Mouse (Mus musculus) cortical plate, adult 2 months (tissue): ENCODE data around the gene Nin.

Experiments
- CTCF ChIP-seq: fragments of 200-500 bp; IDR thresholded peaks from 2 replicates; pipeline ENCODE4 v1.5.1; 2011; ENCODE audit warnings: mild to moderate bottlenecking, control low read depth, low read length; ENCODE audit not compliant: insufficient read depth; ENCODE audit errors: extremely low read depth
- POLR2A ChIP-seq: fragments of 200-500 bp; IDR thresholded peaks from 2 replicates; pipeline ENCODE4 v1.6.1; 2011; ENCODE audit warnings: mild to moderate bottlenecking, low read length, control low read depth; ENCODE audit not compliant: insufficient read depth; ENCODE audit errors: extremely low read depth

DNA sequence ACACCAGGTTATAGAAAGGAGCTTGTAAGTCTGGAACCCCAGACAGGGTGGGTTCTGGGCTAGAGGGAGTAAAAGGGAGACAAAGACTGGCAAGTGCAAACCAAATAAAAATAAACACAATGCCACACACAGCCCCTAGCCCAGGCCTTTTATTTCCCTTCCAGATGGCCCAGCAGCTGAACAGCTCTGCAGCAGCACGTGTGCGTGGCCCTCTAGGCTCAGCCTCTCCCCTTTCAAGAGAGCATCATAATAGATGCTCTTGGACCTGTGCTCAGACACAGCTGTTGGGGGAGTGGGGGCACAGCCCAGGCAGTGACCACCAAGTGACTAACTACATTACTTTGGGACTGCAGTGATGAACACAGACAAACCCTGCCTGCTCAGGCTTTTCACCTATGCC, 5.4 kb downstream of the Nin start:
- TF ChIP-seq CTCF (no peak), POLR2A (no peak)
